Mouse (Mus musculus): ENCODE measurements around the gene Coq9. TPM values are rescaled to one million over a fixed set of nuclear protein-coding genes. Genes with fewer than 3 reads are reported as not detected.

Coq9 gene
- polyA plus RNA-seq, 1 experiment from 2014 or later = 114 TPM

GRCm38 (mm10) chr8:94874358-94874757, 36.2 kb downstream of the Coq9 start:
- TF ChIP-seq CTCF (IDR thresholded peaks at IDR 0.05) = no peak
- in situ Hi-C loops (cut with MboI; ENCODE audit: low pct_unique_long_range_greater_than_20kb) = loop anchor here (5.0 kb wide), 1 partner anchor 33 kb away; no protein-coding TSS in a partner anchor
- ATAC-seq (peak; percentile 24), DNase-seq (ENCODE audit: low read depth, low spot score) (no peak)
- no peaks in the 10 kb centered on the region for H3K27me3 ChIP-seq
- CTCF ChIA-PET = interaction anchor here (0.7 to 5.6 kb wide), 10 partner anchors 10 to 85 kb away, joined by 3 to 41 read pairs (median 4); no protein-coding TSS in a partner anchor
- POLR2A ChIA-PET = interaction anchor here (0.6 to 3.0 kb wide), 4 partner anchors 19 to 553 kb away, joined by 3 to 22 read pairs (median 8); no protein-coding TSS in a partner anchor

DNA sequence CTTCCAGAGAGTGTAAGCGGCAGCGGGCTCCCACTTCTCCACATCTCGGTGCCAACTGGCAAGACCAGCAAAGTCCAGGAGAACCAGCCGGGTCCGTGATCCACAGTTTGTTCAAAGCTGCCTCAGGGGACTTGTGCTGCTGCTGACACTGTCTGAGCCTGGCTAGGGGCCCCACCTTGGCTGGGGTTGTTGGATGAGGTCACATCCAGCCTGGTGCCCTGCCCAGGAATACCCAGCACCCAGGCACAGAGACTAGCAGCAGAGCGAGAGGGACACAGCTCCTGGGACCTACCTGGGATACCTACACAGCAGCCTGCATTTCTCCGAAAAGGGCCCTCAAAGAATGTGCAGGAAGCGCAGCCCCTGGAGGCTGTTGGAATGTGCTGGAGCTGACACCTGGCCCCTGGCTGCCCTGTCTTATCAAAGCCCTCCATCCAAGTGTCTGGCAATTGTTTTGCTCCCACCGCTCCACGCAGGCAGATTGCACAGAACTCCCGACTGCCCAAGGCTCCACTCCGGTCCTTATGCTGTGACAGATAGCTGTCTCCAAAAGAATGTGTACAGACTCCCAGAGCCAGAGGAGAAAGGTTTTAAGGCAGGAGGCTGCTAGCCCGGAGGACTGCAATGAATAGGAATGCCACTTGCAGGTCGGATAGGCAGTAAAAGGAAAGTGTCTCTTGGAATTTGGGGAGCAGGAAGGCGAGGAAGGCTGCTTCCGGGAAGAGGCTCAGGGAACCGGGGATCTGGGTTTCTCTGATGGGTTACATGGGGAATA, 37.2 kb downstream of the Coq9 start:
- ATAC-seq (no peak), DNase-seq (ENCODE audit: low read depth, low spot score) (no peak)
- no peak for TF ChIP-seq CTCF (IDR thresholded peaks at IDR 0.05)
- CTCF ChIA-PET = interaction anchor here (0.7 to 5.6 kb wide), 10 partner anchors 11 to 84 kb away, joined by 3 to 41 read pairs (median 4); no protein-coding TSS in a partner anchor
- no peaks in the 10 kb centered on the region for H3K27me3 ChIP-seq
- in situ Hi-C loops (cut with MboI; ENCODE audit: low pct_unique_long_range_greater_than_20kb) = no loop called here
- POLR2A ChIA-PET = interaction anchor here (0.6 to 3.0 kb wide), 6 partner anchors 8 to 552 kb away, joined by 3 to 22 read pairs (median 4); no protein-coding TSS in a partner anchor

DNA sequence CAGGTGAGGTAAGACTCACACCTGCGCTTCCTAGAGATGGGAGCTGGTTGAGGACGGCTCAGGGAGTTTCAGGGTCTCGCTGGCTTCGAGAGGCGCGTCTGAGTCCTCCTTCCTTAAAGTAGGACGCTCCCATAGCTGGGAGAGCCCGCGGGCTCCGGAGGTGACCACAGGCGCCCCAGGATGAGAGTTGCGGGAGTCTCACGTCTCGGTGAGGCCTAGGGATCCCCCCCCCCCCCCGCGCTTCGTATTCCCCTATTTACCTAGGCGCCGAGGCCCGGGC, 37.7 kb downstream of the Coq9 start:
- peak; percentile 2 for ATAC-seq
- CTCF ChIA-PET = interaction anchor here (1.4 to 5.6 kb wide), 6 partner anchors 11 to 41 kb away, joined by 3 to 41 read pairs (median 8); no protein-coding TSS in a partner anchor
- no peak for TF ChIP-seq CTCF (IDR thresholded peaks at IDR 0.05)
- DNase-seq (ENCODE audit: low read depth, low spot score) = no peak
- H3K27me3 ChIP-seq = no peaks in the 10 kb centered on the region
- in situ Hi-C loops (cut with MboI; ENCODE audit: low pct_unique_long_range_greater_than_20kb) = no loop called here
- POLR2A ChIA-PET = interaction anchor here (0.5 to 3.0 kb wide), 6 partner anchors 8 to 37 kb away, joined by 3 to 22 read pairs (median 4); no protein-coding TSS in a partner anchor

DNA sequence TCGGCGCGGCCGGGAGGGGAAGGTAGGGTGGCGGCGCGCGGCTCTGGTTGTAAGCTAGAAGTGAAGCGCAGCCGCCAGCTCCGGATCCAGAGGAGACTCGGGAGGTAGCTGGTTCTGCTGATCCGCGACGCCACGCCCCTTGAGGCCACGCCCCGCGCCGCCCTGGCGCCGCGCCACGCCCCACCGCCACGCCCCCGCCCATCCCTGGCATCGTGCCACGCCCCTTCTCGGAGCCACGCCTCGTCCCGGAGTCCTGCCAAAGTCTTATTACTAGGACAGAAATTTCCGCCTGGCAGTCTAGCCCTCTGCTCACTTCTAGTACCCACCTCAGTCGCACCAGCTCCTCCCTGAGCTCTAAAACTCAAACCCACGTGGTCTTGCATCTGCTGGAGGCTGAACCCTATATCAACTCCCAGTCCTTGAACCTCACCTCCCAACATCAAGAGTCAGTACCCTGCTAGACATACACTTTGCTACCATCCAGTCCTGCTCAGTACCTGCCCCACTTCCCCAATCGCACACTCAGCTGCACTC, 38.1 kb downstream of the Coq9 start, which contains the start of gene Dok4:
Gene Dok4 (minus strand): TSS at position 134 of the 534 bp plus-strand sequence.
- ChIA-PET POLR2A (interaction anchor here (0.5 to 3.0 kb wide), 5 partner anchors 10 to 32 kb away, joined by 3 to 22 read pairs (median 5); no protein-coding TSS in a partner anchor), CTCF (interaction anchor here (1.0 to 5.6 kb wide), 5 partner anchors 12 to 35 kb away, joined by 3 to 41 read pairs (median 11); no protein-coding TSS in a partner anchor)
- in situ Hi-C loops (cut with MboI; ENCODE audit: low pct_unique_long_range_greater_than_20kb) = no loop called here
- peak; percentile 73 for DNase-seq (ENCODE audit: low read depth, low spot score)
- H3K27me3 ChIP-seq = no peaks in the 10 kb centered on the region
- ATAC-seq = peak; percentile 44
- TF ChIP-seq CTCF (IDR thresholded peaks at IDR 0.05) = no peak

GRCm38 (mm10) chr8:94876820-94877219, 38.7 kb downstream of the Coq9 start:
- TF ChIP-seq CTCF (IDR thresholded peaks at IDR 0.05) = no peak
- ATAC-seq (no peak), DNase-seq (ENCODE audit: low read depth, low spot score) (no peak)
- no peaks in the 10 kb centered on the region for H3K27me3 ChIP-seq
- in situ Hi-C loops (cut with MboI; ENCODE audit: low pct_unique_long_range_greater_than_20kb) = no loop called here
- ChIA-PET POLR2A (interaction anchor here (0.9 to 3.0 kb wide), 2 partner anchors 10 to 28 kb away, joined by 5 to 22 read pairs; no protein-coding TSS in a partner anchor), CTCF (interaction anchor here (1.0 to 2.6 kb wide), 4 partner anchors 12 to 40 kb away, joined by 3 to 11 read pairs (median 3); no protein-coding TSS in a partner anchor)

- in situ Hi-C loops (cut with MboI; ENCODE audit: low pct_unique_long_range_greater_than_20kb) = no loop called here
- ChIA-PET POLR2A (interaction anchor here (0.7 to 0.9 kb wide), 2 partner anchors 14 to 25 kb away, joined by 3 read pairs; no protein-coding TSS in a partner anchor), CTCF (interaction anchor here (1.0 to 1.1 kb wide), 5 partner anchors 17 to 35 kb away, joined by 3 to 4 read pairs (median 3); no protein-coding TSS in a partner anchor)
- no peak for TF ChIP-seq CTCF (IDR thresholded peaks at IDR 0.05)
- no peaks in the 10 kb centered on the region for H3K27me3 ChIP-seq
- DNase-seq (ENCODE audit: low read depth, low spot score) = peak; percentile 78
- peak; percentile 58 for ATAC-seq
These were observed 42.6 kb downstream of the Coq9 start for GRCm38 (mm10) chr8:94880742-94881141.

- TF ChIP-seq CTCF (IDR thresholded peaks at IDR 0.05) = no peak
- CTCF ChIA-PET = interaction anchor here (1.0 to 2.1 kb wide), 3 partner anchors 10 to 15 kb away, joined by 3 to 5 read pairs (median 3); no protein-coding TSS in a partner anchor
- ATAC-seq = no peak
- H3K27me3 ChIP-seq = no peaks in the 10 kb centered on the region
- in situ Hi-C loops (cut with MboI; ENCODE audit: low pct_unique_long_range_greater_than_20kb) = no loop called here
- POLR2A ChIA-PET = no interaction called here
- no peak for DNase-seq (ENCODE audit: low read depth, low spot score)
These were observed 50.4 kb downstream of the Coq9 start for GRCm38 (mm10) chr8:94888383-94889036.

DNA sequence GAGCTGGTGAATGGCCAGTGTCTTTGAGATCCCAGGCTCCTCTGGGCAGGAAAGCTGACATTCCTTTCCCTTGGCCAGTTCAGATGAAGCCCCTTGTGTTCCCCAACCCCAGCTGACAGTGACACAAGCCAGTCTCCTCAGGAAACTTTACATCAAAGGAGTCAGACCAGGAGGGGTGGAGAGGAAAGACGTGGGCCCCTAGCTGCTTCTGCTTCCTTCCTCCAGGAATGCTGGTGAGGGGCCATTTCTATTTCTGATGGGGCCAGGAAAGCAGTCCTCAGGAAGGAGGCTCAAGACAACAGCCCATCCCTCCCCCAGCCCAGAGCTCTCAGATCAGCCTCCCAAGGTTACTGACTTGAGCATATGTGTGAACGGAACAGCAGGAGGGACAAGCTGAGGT, 54.8 kb downstream of the Coq9 start:
- POLR2A ChIA-PET = no interaction called here
- no peak for TF ChIP-seq CTCF (IDR thresholded peaks at IDR 0.05)
- ATAC-seq (no peak), DNase-seq (ENCODE audit: low read depth, low spot score) (no peak)
- H3K27me3 ChIP-seq = no peaks in the 10 kb centered on the region
- CTCF ChIA-PET = no interaction called here
- in situ Hi-C loops (cut with MboI; ENCODE audit: low pct_unique_long_range_greater_than_20kb) = no loop called here

DNA sequence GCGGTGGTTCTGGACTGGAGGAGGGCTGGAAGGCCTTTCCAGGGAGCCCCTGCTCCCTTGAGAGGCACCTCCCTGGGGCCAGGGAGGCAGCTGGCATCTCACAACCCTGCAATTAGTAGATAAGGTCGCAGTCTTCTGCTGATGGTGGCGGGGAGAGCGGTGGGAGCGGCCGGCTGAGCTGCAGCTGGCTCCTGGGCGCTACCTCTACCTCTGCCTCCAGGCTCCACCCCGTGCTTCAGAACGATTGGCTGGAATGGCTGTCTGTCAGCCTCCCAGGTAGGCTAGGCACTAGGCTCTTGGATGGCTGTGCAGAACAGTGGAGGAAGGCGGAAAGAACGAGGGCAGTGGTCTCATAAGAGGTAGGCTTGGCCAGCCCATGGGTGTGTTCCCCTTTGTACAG, 61.1 kb downstream of the Coq9 start:
- in situ Hi-C loops (cut with MboI; ENCODE audit: low pct_unique_long_range_greater_than_20kb) = no loop called here
- POLR2A ChIA-PET = interaction anchor here (1.8 kb wide), 1 partner anchor 13 kb away, joined by 9 read pairs; no protein-coding TSS in a partner anchor
- ATAC-seq (no peak), DNase-seq (ENCODE audit: low read depth, low spot score) (no peak)
- CTCF ChIA-PET = interaction anchor here (1.8 kb wide), 1 partner anchor 10 kb away, joined by 5 read pairs; no protein-coding TSS in a partner anchor
- no peak for TF ChIP-seq CTCF (IDR thresholded peaks at IDR 0.05)
- no peaks in the 10 kb centered on the region for H3K27me3 ChIP-seq

GRCm38 (mm10) chr8:94900617-94901016, 62.5 kb downstream of the Coq9 start:
- no peaks in the 10 kb centered on the region for H3K27me3 ChIP-seq
- no peak for DNase-seq (ENCODE audit: low read depth, low spot score)
- TF ChIP-seq CTCF (IDR thresholded peaks at IDR 0.05) = no peak
- POLR2A ChIA-PET = interaction anchor here (0.9 to 1.3 kb wide), 3 partner anchors 9 to 25 kb away, joined by 3 to 4 read pairs (median 3); partner anchors contain the start of gene Dok4
- CTCF ChIA-PET = interaction anchor here (1.3 kb wide), 1 partner anchor 26 kb away, joined by 5 read pairs; no protein-coding TSS in a partner anchor
- in situ Hi-C loops (cut with MboI; ENCODE audit: low pct_unique_long_range_greater_than_20kb) = no loop called here
- ATAC-seq = no peak
